Mouse (Mus musculus) ES-E14 (cell line): ENCODE measurements at regions not wholly inside any gene's neighbourhood (a gene's known extent, or its start where the extent isn't known, plus 50 kb on each side); places are given as distances from the start of the nearest gene placed in this dataset.

ENCODE experiments used
- DNase-seq: peaks from one replicate; pipeline ENCODE4 v3.0.0-alpha.2; 2013; ENCODE audit warnings: low read depth, low spot score
- H3K27ac ChIP-seq: 2 replicates; pipeline ENCODE4 v1.5.1; 2012; ENCODE audit warnings: low read depth, mild to moderate bottlenecking, low read length, moderate library complexity, mixed read lengths; ENCODE audit not compliant: poor library complexity, insufficient read depth, severe bottlenecking
- H3K36me3 ChIP-seq: 2 replicates; pipeline ENCODE4 v1.6.1; 2012; ENCODE audit warnings: mild to moderate bottlenecking, low read length, moderate library complexity, mixed read lengths; ENCODE audit not compliant: control insufficient read depth, poor library complexity, insufficient read depth, severe bottlenecking
- H3K4me1 ChIP-seq, 2 experiments: fragments of 150-350 bp in 1 of 2; sonication (generic) in 1 of 2; 2 replicates each; pipeline ENCODE4 v1.6.1; 2012; ENCODE audit warnings: low read length in 2 of 2, mild to moderate bottlenecking in 1 of 2, mixed read lengths in 1 of 2; ENCODE audit not compliant: control insufficient read depth in 2 of 2, insufficient read depth in 2 of 2, poor library complexity in 1 of 2
- H3K4me3 ChIP-seq, 2 experiments: fragments of 150-350 bp in 1 of 2; sonication (generic) in 1 of 2; 2 replicates each; pipeline ENCODE4 v1.5.1; 2012; ENCODE audit warnings: low read length in 2 of 2, low read depth in 1 of 2, mild to moderate bottlenecking in 1 of 2, mixed read lengths in 1 of 2; ENCODE audit not compliant: insufficient read depth in 1 of 2, poor library complexity in 1 of 2, severe bottlenecking in 1 of 2
- H3K9ac ChIP-seq: 2 replicates; pipeline ENCODE4 v1.6.1; 2012; ENCODE audit warnings: low read depth, mild to moderate bottlenecking, low read length, mixed read lengths; ENCODE audit not compliant: poor library complexity, insufficient read depth, severe bottlenecking
- H3K9me3 ChIP-seq: fragments of 150-350 bp; sonication (generic); 2 replicates; pipeline ENCODE4 v1.6.1; 2012; ENCODE audit warnings: low read depth, mild to moderate bottlenecking, low read length; ENCODE audit not compliant: control insufficient read depth, insufficient read depth
- CHD2 ChIP-seq: IDR thresholded peaks from 2 replicates; pipeline ENCODE4 v1.6.1; 2014; ENCODE audit warnings: mild to moderate bottlenecking, low read depth, low read length, inconsistent platforms
- HCFC1 ChIP-seq: IDR thresholded peaks from 2 replicates; pipeline ENCODE4 v1.6.1; 2012; ENCODE audit warnings: low read length, inconsistent platforms, borderline replicate concordance; ENCODE audit not compliant: insufficient read depth
- MAFK ChIP-seq: IDR thresholded peaks from 2 replicates; pipeline ENCODE4 v1.6.1; 2014; ENCODE audit warnings: mild to moderate bottlenecking, low read depth, low read length, inconsistent platforms; ENCODE audit not compliant: insufficient read depth
- ZC3H11A ChIP-seq: IDR thresholded peaks from 2 replicates; pipeline ENCODE4 v1.6.1; 2012; ENCODE audit warnings: low read depth, mild to moderate bottlenecking, inconsistent platforms, low read length, borderline replicate concordance
- ZNF384 ChIP-seq: IDR thresholded peaks from 2 replicates; pipeline ENCODE4 v1.6.1; 2012; ENCODE audit warnings: low read depth, low read length, inconsistent platforms
- in situ Hi-C, 2 experiments: fragments of 600-800 bp; cut with MboI; formaldehyde crosslinking; loops; one replicate each; pipeline ENCODE4 v1.15.1; 2025; ENCODE audit warnings: low sequenced_read_pairs in 2 of 2, inconsistent platforms in 1 of 2; ENCODE audit not compliant: unreplicated experiment in 2 of 2

DNA sequence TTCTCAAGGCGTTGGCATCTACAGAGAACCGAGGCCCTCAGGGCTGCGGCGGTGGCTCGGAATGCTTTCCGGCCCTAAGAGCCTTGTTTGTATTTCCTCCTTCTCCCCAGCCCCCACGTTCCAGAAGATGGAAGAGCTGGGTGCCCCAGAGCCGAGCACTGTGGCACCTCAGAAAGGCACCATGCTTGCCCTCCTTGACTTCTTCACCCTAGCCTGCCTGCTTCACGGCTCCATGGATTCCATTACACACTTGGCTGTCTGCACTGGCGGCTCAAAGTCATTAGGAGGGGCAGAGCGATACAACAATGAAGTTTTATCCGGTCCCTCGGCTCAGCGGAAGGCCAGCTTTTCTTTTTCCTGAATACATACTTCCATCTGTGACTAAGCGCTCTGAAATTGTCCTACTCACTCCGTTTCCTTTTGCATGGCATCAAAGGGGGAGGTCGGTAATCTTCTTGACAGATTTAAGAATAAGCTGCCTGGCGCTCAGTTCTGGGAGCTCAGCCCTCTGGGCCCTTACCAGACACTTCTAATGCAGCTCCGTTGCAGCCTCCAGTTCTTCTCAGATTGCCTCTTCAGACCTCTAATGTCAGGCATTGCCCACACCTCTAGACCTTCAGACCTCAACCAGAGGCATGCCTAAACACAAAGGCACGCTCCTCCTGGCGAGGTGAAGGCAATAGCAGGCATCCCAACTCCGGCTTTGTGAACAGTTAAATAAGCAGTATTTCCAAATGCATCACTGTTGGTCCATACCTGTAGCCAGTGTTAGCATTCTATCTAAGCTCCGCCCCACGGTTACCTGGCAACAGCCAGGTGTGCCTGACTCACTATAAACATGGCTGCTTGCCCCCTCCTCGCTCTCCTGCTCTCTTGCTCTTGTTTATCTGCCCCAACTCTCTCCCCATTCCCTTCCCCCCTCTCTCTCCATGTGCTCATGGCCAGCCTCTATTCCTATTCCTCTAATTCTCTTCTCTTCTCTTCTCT, 112.8 kb downstream of the Gxylt1 start:
- DNase-seq = no peak
- no peak for TF ChIP-seq HCFC1
- no peak for TF ChIP-seq ZC3H11A
- TF ChIP-seq MAFK = no peak
- TF ChIP-seq ZNF384 = no peak
- no peak for TF ChIP-seq CHD2
- H3K9ac ChIP-seq = no peak overlapping the region
- H3K36me3 ChIP-seq = no peaks in the 10 kb centered on the region
- no peak overlapping the region for H3K27ac ChIP-seq
- in situ Hi-C loops = no loop called here
- H3K9me3 ChIP-seq = no peaks in the 10 kb centered on the region
- H3K4me1 ChIP-seq = no peaks in the 10 kb centered on the region
- H3K4me3 ChIP-seq = no peak overlapping the region

- DNase-seq = no peak
- Histone ChIP-seq H3K36me3 (no peaks in the 10 kb centered on the region), H3K27ac (no peak overlapping the region), H3K4me3 (no peak overlapping the region), H3K9me3 (no peaks in the 10 kb centered on the region), H3K9ac (no peak overlapping the region), H3K4me1 (no peaks in the 10 kb centered on the region)
- TF ChIP-seq HCFC1 = no peak
- TF ChIP-seq CHD2 = no peak
- no peak for TF ChIP-seq ZNF384
- TF ChIP-seq ZC3H11A = no peak
- no peak for TF ChIP-seq MAFK
- in situ Hi-C loops = no loop called here
Observed at GRCm38 (mm10) chr15:93161329-93161728, 113.7 kb downstream of the Gxylt1 start.

GRCm38 (mm10) chr15:93155756-93156155, 119.2 kb downstream of the Gxylt1 start:
- in situ Hi-C loops = no loop called here

GRCm38 (mm10) chr15:93154022-93154421, 121.0 kb downstream of the Gxylt1 start:
- no peak for DNase-seq
- Histone ChIP-seq H3K4me1 (no peaks in the 10 kb centered on the region), H3K36me3 (no peaks in the 10 kb centered on the region), H3K9ac (no peak overlapping the region), H3K4me3 (no peak overlapping the region), H3K27ac (no peak overlapping the region), H3K9me3 (no peaks in the 10 kb centered on the region)
- in situ Hi-C loops = no loop called here
- no peak for TF ChIP-seq HCFC1
- no peak for TF ChIP-seq ZNF384
- no peak for TF ChIP-seq CHD2
- TF ChIP-seq ZC3H11A = no peak
- TF ChIP-seq MAFK = no peak

More at GRCm38 (mm10) chr15:93155756-93156155, 119.2 kb downstream of the Gxylt1 start:
- Histone ChIP-seq H3K27ac (no peak overlapping the region), H3K4me3 (no peak overlapping the region), H3K4me1 (no peaks in the 10 kb centered on the region), H3K9me3 (no peaks in the 10 kb centered on the region), H3K36me3 (no peaks in the 10 kb centered on the region), H3K9ac (no peak overlapping the region)
- no peak for DNase-seq
- TF ChIP-seq CHD2 = no peak
- TF ChIP-seq ZC3H11A = no peak
- TF ChIP-seq MAFK = no peak
- no peak for TF ChIP-seq HCFC1
- TF ChIP-seq ZNF384 = no peak
